Mouse (Mus musculus) bone marrow macrophage, adult 2 months (primary cell): ENCODE measurements around the gene Psmd2.

Experiments
- CTCF ChIP-seq: IDR thresholded peaks from 2 replicates; pipeline ENCODE4 v1.5.1; 2012; ENCODE audit warnings: low read depth, mild to moderate bottlenecking, low read length, moderate library complexity
- POLR2A ChIP-seq: IDR thresholded peaks from 2 replicates; pipeline ENCODE4 v1.6.1; 2012; ENCODE audit warnings: mild to moderate bottlenecking, low read depth, low read length, borderline replicate concordance

DNA sequence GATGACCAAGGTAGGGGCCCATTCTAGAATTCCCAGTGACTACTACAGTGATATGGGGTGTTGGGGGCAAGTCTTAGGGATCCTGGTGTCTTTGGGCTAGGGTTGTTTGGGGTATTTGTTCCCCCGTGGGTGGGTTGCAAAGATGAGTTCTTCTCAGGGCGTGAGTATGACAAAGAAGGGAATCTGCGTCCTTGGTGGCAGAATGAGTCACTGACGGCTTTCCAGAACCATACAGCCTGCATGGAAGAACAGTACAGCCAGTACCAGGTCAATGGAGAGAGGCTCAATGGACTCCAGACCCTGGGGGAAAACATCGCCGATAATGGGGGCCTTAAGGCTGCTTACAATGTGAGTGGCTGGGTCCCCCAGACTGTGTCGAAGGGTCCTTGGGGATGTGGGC lies 7.5 kb upstream of the Psmd2 start:
- no peak for TF ChIP-seq POLR2A
- TF ChIP-seq CTCF, result no peak
